Mouse (Mus musculus): Measurements from ENCODE around the gene Mybl2. TPM values are rescaled to one million over a fixed set of nuclear protein-coding genes. Genes with fewer than 3 reads are reported as not detected.

Mybl2 gene
- total RNA-seq, 1 experiment = 281 TPM

GRCm38 (mm10) chr2:163061203-163062118, 7.0 kb downstream of the Mybl2 start:
- Histone ChIP-seq H3K4me3 (ENCODE audit: insufficient read depth in 1 of 2, low read depth in 1 of 2, low read length in 2 of 2, poor library complexity in 1 of 2, severe bottlenecking in 1 of 2) (peak overlapping the region; percentile 1 to 43; a peak in 3 of 4 replicates), H3K36me3 (ENCODE audit: control insufficient read depth, insufficient read depth, low read length, poor library complexity, severe bottlenecking) (peaks cover 60% of the 10 kb centered on the region), H3K27ac (ENCODE audit: insufficient read depth, low read depth, low read length, poor library complexity, severe bottlenecking) (peak overlapping the region; percentile 82), H3K9ac (ENCODE audit: insufficient read depth, low read depth, low read length, poor library complexity, severe bottlenecking) (peak overlapping the region; percentile 56), H3K9me3 (ENCODE audit: control insufficient read depth, insufficient read depth, low read depth, low read length) (no peaks in the 10 kb centered on the region), H3K4me1 (ENCODE audit: control insufficient read depth in 2 of 2, insufficient read depth in 2 of 2, low read length in 2 of 2, poor library complexity in 1 of 2) (peaks cover 2 to 30% of the 10 kb centered on the region in 2 experiments)
- in situ Hi-C loops (cut with MboI; ENCODE audit: low sequenced_read_pairs in 2 of 2, unreplicated experiment in 2 of 2) = no loop called here
- no peak for DNase-seq (ENCODE audit: low read depth, low spot score)
- TF ChIP-seq ZNF384 (IDR thresholded peaks at IDR 0.05; ENCODE audit: low read depth, low read length) (no peak), CHD2 (IDR thresholded peaks at IDR 0.05; ENCODE audit: low read depth, low read length) (no peak), HCFC1 (IDR thresholded peaks at IDR 0.05; ENCODE audit: borderline replicate concordance, insufficient read depth, low read length) (no peak), MAFK (IDR thresholded peaks at IDR 0.05; ENCODE audit: insufficient read depth, low read depth, low read length) (no peak), ZC3H11A (IDR thresholded peaks at IDR 0.05; ENCODE audit: borderline replicate concordance, low read depth, low read length) (no peak)

DNA sequence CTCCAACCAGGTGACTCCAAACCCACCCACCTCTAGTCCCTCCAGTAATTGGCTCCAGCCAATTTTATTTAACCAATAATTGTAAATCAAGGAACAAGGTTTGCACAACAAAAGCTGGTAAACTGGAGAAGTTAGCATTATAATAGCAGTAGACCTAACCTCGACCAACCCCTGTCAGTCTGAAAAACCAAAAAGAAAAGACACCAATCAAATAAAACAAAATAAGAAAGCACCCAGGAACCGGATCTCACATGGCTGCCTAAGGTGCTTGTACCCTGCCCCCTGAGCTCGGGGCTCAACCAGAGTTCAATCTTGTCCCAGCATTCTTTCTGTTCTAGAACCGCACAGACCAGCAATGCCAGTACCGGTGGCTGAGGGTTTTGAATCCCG, 7.6 kb downstream of the Mybl2 start:
- Histone ChIP-seq H3K27ac (ENCODE audit: insufficient read depth, low read depth, low read length, poor library complexity, severe bottlenecking) (peak overlapping the region; percentile 95), H3K9me3 (ENCODE audit: control insufficient read depth, insufficient read depth, low read depth, low read length) (no peaks in the 10 kb centered on the region), H3K9ac (ENCODE audit: insufficient read depth, low read depth, low read length, poor library complexity, severe bottlenecking) (peak overlapping the region; percentile 37), H3K36me3 (ENCODE audit: control insufficient read depth, insufficient read depth, low read length, poor library complexity, severe bottlenecking) (peaks cover 62% of the 10 kb centered on the region), H3K4me3 (ENCODE audit: insufficient read depth in 1 of 2, low read depth in 1 of 2, low read length in 2 of 2, poor library complexity in 1 of 2, severe bottlenecking in 1 of 2) (peak overlapping the region; percentile 34 to 60), H3K4me1 (ENCODE audit: control insufficient read depth in 2 of 2, insufficient read depth in 2 of 2, low read length in 2 of 2, poor library complexity in 1 of 2) (peaks cover 2 to 30% of the 10 kb centered on the region in 2 experiments)
- in situ Hi-C loops (cut with MboI; ENCODE audit: low sequenced_read_pairs in 2 of 2, unreplicated experiment in 2 of 2) = no loop called here
- TF ChIP-seq CHD2 (IDR thresholded peaks at IDR 0.05; ENCODE audit: low read depth, low read length) (no peak), MAFK (IDR thresholded peaks at IDR 0.05; ENCODE audit: insufficient read depth, low read depth, low read length) (no peak), ZC3H11A (IDR thresholded peaks at IDR 0.05; ENCODE audit: borderline replicate concordance, low read depth, low read length) (no peak), ZNF384 (IDR thresholded peaks at IDR 0.05; ENCODE audit: low read depth, low read length) (no peak), HCFC1 (IDR thresholded peaks at IDR 0.05; ENCODE audit: borderline replicate concordance, insufficient read depth, low read length) (no peak)
- DNase-seq (ENCODE audit: low read depth, low spot score) = peak; percentile 81

DNA sequence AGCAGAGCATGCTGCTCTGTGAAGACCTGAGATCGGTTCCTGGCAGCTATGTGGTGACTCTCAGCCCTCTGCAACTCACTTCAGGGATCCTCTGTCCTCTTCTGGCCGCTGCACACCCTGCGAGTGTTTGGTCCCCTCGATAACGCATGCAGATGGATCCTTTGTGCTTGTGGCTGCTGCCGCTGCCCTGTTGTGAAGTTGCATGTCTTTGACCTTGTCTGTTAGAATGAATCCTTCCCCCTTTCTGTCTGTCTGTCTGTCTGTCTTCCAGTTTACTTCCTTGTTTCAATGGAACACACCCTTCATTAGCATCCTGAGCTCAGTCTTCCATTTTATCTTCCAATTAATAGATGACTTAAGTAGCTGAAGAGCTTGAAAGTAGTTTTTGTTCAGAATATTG, 11.8 kb downstream of the Mybl2 start:
- Histone ChIP-seq H3K4me3 (ENCODE audit: insufficient read depth in 1 of 2, low read depth in 1 of 2, low read length in 2 of 2, poor library complexity in 1 of 2, severe bottlenecking in 1 of 2) (peak overlapping the region in 1 of 2 experiments; percentile 40; a peak in 2 of 4 replicates), H3K36me3 (ENCODE audit: control insufficient read depth, insufficient read depth, low read length, poor library complexity, severe bottlenecking) (peaks cover 85% of the 10 kb centered on the region), H3K4me1 (ENCODE audit: control insufficient read depth in 2 of 2, insufficient read depth in 2 of 2, low read length in 2 of 2, poor library complexity in 1 of 2) (peaks cover 4 to 37% of the 10 kb centered on the region in 2 experiments), H3K27ac (ENCODE audit: insufficient read depth, low read depth, low read length, poor library complexity, severe bottlenecking) (peak overlapping the region; percentile 81), H3K9ac (ENCODE audit: insufficient read depth, low read depth, low read length, poor library complexity, severe bottlenecking) (peak overlapping the region; percentile 4; the same call in 1 of the 2 replicates), H3K9me3 (ENCODE audit: control insufficient read depth, insufficient read depth, low read depth, low read length) (no peaks in the 10 kb centered on the region)
- no peak for TF ChIP-seq HCFC1 (IDR thresholded peaks at IDR 0.05; ENCODE audit: borderline replicate concordance, insufficient read depth, low read length)
- TF ChIP-seq CHD2 (IDR thresholded peaks at IDR 0.05; ENCODE audit: low read depth, low read length) = no peak
- in situ Hi-C loops (cut with MboI; ENCODE audit: low sequenced_read_pairs in 2 of 2, unreplicated experiment in 2 of 2) = no loop called here
- no peak for DNase-seq (ENCODE audit: low read depth, low spot score)

DNA sequence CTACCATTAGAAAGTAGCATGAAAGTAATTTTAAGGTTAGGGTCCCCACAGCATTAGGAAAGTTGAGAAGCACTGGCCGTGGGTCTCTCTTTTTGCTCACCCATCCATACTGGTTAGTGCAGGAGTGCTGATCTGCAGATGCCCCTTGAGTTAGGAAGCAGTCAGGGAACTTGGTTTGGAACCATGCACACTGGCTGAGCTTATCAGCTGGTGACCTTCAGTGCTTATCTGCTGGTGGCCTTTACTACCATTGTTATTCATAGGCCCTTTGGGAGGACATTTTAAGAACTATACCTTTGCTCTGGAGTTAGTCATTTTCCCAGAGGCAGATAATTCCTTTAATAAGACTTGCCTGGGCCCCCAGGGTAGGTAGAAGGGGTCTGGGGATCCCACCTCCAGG, 12.7 kb downstream of the Mybl2 start:
- peaks cover 4 to 39% of the 10 kb centered on the region in 2 experiments for H3K4me1 ChIP-seq (ENCODE audit: control insufficient read depth in 2 of 2, insufficient read depth in 2 of 2, low read length in 2 of 2, poor library complexity in 1 of 2)
- no peaks in the 10 kb centered on the region for H3K9me3 ChIP-seq (ENCODE audit: control insufficient read depth, insufficient read depth, low read depth, low read length)
- peak overlapping the region in 1 of 2 experiments; percentile 7; a peak in 1 of 4 replicates for H3K4me3 ChIP-seq (ENCODE audit: insufficient read depth in 1 of 2, low read depth in 1 of 2, low read length in 2 of 2, poor library complexity in 1 of 2, severe bottlenecking in 1 of 2)
- TF ChIP-seq HCFC1 (IDR thresholded peaks at IDR 0.05; ENCODE audit: borderline replicate concordance, insufficient read depth, low read length) = no peak
- TF ChIP-seq ZC3H11A (IDR thresholded peaks at IDR 0.05; ENCODE audit: borderline replicate concordance, low read depth, low read length) = no peak
- no peak for TF ChIP-seq MAFK (IDR thresholded peaks at IDR 0.05; ENCODE audit: insufficient read depth, low read depth, low read length)
- no peak for TF ChIP-seq ZNF384 (IDR thresholded peaks at IDR 0.05; ENCODE audit: low read depth, low read length)
- TF ChIP-seq CHD2 (IDR thresholded peaks at IDR 0.05; ENCODE audit: low read depth, low read length) = no peak
- no peak for DNase-seq (ENCODE audit: low read depth, low spot score)
- in situ Hi-C loops (cut with MboI; ENCODE audit: low sequenced_read_pairs in 2 of 2, unreplicated experiment in 2 of 2) = no loop called here
- H3K9ac ChIP-seq (ENCODE audit: insufficient read depth, low read depth, low read length, poor library complexity, severe bottlenecking) = no peak overlapping the region
- peak overlapping the region; percentile 81; the same call in 1 of the 2 replicates for H3K27ac ChIP-seq (ENCODE audit: insufficient read depth, low read depth, low read length, poor library complexity, severe bottlenecking)
- H3K36me3 ChIP-seq (ENCODE audit: control insufficient read depth, insufficient read depth, low read length, poor library complexity, severe bottlenecking) = peaks cover 87% of the 10 kb centered on the region

Measured in ES-E14 (cell line).